Mouse (Mus musculus) kidney, embryonic 15.5 days (tissue): ENCODE measurements around the gene Rbfox1. TPM values are rescaled to one million over a fixed set of nuclear protein-coding genes. Genes with fewer than 3 reads are reported as not detected.
A peak's percentile ranks its signal among the peaks of the same experiment; 100 is the strongest.

ENCODE experiments used
- ATAC-seq: fragments of 200-750 bp; cut with Nextera tagmentation; replicated peaks from 2 replicates; pipeline ENCODE4 v1.8.0; 2017; ENCODE audit warnings: moderate TSS enrichment; ENCODE audit not compliant: low FRiP score
- H3K27ac ChIP-seq: fragments of 300-500 bp; sonication (generic); 2 replicates; pipeline ENCODE4 v1.5.1; 2015; ENCODE audit warnings: mild to moderate bottlenecking, inconsistent platforms
- H3K27me3 ChIP-seq: fragments of 300-500 bp; sonication (generic); 2 replicates; pipeline ENCODE4 v1.6.1; 2015; ENCODE audit warnings: inconsistent platforms
- H3K36me3 ChIP-seq: fragments of 300-500 bp; sonication (generic); 2 replicates; pipeline ENCODE4 v1.6.1; 2015; ENCODE audit warnings: inconsistent platforms
- H3K4me1 ChIP-seq: fragments of 300-500 bp; sonication (generic); 2 replicates; pipeline ENCODE4 v1.6.1; 2015; ENCODE audit warnings: inconsistent platforms
- H3K4me2 ChIP-seq: fragments of 300-500 bp; sonication (generic); 2 replicates; pipeline ENCODE4 v1.6.1; 2015; ENCODE audit warnings: moderate library complexity, mild to moderate bottlenecking, inconsistent platforms
- H3K4me3 ChIP-seq: fragments of 300-500 bp; sonication (generic); replicated peaks from 2 replicates; pipeline ENCODE4 v1.5.1; 2015; ENCODE audit warnings: mild to moderate bottlenecking, inconsistent platforms
- H3K9ac ChIP-seq: fragments of 300-500 bp; sonication (generic); 2 replicates; pipeline ENCODE4 v1.6.1; 2015; ENCODE audit warnings: mild to moderate bottlenecking, inconsistent platforms
- H3K9me3 ChIP-seq: fragments of 300-500 bp; sonication (generic); replicated peaks from 2 replicates; pipeline ENCODE4 v1.6.1; 2016; ENCODE audit warnings: inconsistent platforms
- WGBS: fragments of 180-500 bp; shearing (Covaris S2); methylation state at CpG from one replicate; pipeline ENCODE4 v1.1.7; 2015; ENCODE audit warnings: mixed read lengths; 5-methylcytosine and 5-hydroxymethylcytosine counted together
- polyA plus RNA-seq: library from polyadenylated mRNA; unstranded; fragments of >200 nt; fragmentation: Nextera tagmentation; extraction: Ambion mirVana; gene quantifications from 2 replicates; pipeline ENCODE4 v1.2.1, GENCODE M21; 2015

Rbfox1 gene
- polyA plus RNA-seq, 1 experiment from 2014 or later: 6.7 TPM

- H3K9ac ChIP-seq: no peak overlapping the region
- no peak overlapping the region for H3K27ac ChIP-seq
- ATAC-seq: no peak
- H3K4me2 ChIP-seq: no peak overlapping the region
- no peak overlapping the region for H3K4me3 ChIP-seq
- H3K36me3 ChIP-seq: no peaks in the 10 kb centered on the region
- H3K27me3 ChIP-seq: no peaks in the 10 kb centered on the region
- 0 out of 2 replicates have a peak, but pooled peaks cover 2% of the 10 kb centered on the region for H3K4me1 ChIP-seq
- 61% methylated on average over 3 of the region's 3 CpGs for WGBS
- no peaks in the 10 kb centered on the region for H3K9me3 ChIP-seq
These were observed 1489.0 kb downstream of the Rbfox1 start for GRCm38 (mm10) chr16:7374146-7374545.

- Histone ChIP-seq H3K4me2 (no peak overlapping the region), H3K9me3 (no peaks in the 10 kb centered on the region), H3K36me3 (no peaks in the 10 kb centered on the region), H3K27me3 (no peaks in the 10 kb centered on the region), H3K9ac (no peak overlapping the region), H3K4me3 (no peak overlapping the region), H3K4me1 (0 out of 2 replicates have a peak, but pooled peaks cover 2% of the 10 kb centered on the region), H3K27ac (no peak overlapping the region)
- no peak for ATAC-seq
- 43% methylated on average over 2 of the region's 2 CpGs for WGBS
These were observed 1489.5 kb downstream of the Rbfox1 start for GRCm38 (mm10) chr16:7374674-7375073.

DNA sequence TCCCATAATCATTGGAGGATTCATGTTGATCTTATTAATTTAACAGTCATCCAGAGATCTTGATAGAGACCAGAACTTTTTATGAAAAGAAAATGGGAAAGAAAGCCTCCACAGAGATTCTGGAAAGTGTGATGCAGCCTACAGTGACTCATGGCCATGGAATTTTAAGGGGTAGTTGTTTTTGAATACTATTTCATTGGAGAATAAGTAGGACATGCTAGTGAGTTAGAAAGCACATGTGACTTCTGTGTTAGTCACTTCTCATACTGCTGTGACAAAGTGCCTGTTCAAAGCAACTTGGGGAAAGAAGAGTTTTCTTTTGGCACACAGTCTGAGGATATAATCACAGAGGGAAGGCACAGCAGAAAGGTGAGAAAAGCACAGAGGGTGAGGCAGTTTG lies 1510.9 kb downstream of the Rbfox1 start:
- ATAC-seq: no peak
- no peaks in the 10 kb centered on the region for H3K36me3 ChIP-seq
- no peaks in the 10 kb centered on the region for H3K27me3 ChIP-seq
- H3K4me1 ChIP-seq: no peaks in the 10 kb centered on the region
- H3K9me3 ChIP-seq: no peaks in the 10 kb centered on the region
- no peak overlapping the region for H3K4me2 ChIP-seq
- H3K4me3 ChIP-seq: no peak overlapping the region
- no peak overlapping the region for H3K27ac ChIP-seq
- no peak overlapping the region for H3K9ac ChIP-seq

- no peaks in the 10 kb centered on the region for H3K36me3 ChIP-seq
- 52% methylated on average over 6 of the region's 6 CpGs for WGBS
These were observed 1519.8 kb downstream of the Rbfox1 start for GRCm38 (mm10) chr16:7404766-7405492.

DNA sequence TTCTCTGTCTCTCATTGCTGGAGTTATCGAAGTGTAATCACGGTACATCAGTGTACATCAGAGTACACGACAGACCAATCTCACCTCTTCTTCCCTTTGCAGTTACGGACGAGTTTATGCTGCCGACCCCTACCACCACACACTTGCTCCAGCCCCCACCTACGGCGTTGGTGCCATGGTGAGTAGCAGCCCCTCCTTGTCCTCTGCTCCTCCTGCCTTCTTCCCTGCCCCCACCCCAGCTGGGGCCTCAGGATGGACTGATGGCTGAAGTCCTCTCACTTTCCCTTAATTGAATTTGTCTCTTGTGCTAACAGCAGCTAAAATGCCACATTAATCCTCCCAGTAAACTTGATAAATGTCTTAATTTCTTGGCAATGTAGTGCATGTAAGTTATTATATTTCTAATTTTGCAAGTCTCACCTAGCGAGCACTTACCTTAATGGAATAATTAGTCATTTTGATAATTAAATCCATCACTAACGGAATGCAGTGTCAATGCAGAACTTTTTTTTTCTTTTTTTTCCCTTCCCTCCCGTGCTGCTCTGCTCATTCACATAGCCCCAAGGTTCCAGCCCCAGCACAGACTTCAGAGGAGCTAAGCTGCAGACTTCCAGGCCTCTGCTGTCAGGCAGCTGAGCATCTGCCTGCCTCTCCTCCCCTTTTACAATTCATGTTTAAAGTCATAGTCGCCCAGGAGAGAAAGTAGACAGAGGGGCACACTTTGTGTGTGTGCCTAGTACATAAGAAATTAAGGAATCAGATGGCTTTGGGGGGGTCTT lies 1522.9 kb downstream of the Rbfox1 start:
- Histone ChIP-seq H3K4me3 (no peak overlapping the region), H3K9ac (no peak overlapping the region), H3K27ac (no peak overlapping the region), H3K4me2 (no peak overlapping the region), H3K4me1 (no peaks in the 10 kb centered on the region), H3K36me3 (no peaks in the 10 kb centered on the region), H3K9me3 (no peaks in the 10 kb centered on the region), H3K27me3 (no peaks in the 10 kb centered on the region)
- peak; percentile 70 for ATAC-seq
- WGBS: 42% methylated on average over 12 of the region's 12 CpGs

More at GRCm38 (mm10) chr16:7404766-7405492, 1519.8 kb downstream of the Rbfox1 start:
- H3K4me2 ChIP-seq: no peak overlapping the region
- no peak overlapping the region for H3K27ac ChIP-seq
- H3K4me3 ChIP-seq: no peak overlapping the region
- H3K4me1 ChIP-seq: no peaks in the 10 kb centered on the region
- no peaks in the 10 kb centered on the region for H3K9me3 ChIP-seq
- ATAC-seq: no peak
- no peak overlapping the region for H3K9ac ChIP-seq
- H3K27me3 ChIP-seq: no peaks in the 10 kb centered on the region

DNA sequence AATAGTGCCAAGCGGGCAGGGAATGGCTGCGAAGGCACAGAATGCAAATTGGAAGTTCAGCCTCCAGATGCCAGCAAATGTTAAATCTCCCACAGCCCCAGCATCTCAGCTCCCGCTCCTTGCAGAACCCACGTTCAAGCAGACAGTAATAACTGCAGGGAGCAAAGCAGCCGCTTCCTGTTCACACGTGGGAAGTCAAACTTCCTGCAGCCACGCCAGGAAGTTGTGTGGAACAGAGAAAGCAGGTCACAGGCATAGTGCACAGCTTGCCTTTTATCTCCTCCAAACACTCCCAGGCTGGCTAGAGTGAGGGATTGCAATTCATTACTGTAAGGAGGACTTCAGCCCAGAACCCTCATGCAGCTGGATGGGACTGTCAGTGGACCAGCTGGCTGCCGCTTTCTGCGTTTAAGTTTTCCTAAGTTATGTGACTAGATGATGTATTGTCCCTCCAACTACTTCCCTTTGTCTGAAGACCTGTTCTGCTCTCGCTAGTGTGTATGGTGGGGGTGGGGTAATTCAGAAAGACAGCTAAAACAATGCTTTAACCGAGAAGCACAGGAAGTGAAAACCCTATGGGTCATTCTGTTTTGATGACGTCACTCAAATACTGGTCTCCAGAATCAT lies 1534.6 kb downstream of the Rbfox1 start:
- peak; percentile 83 for ATAC-seq
- no peak overlapping the region for H3K9ac ChIP-seq
- peak overlapping the region; percentile 80 for H3K27ac ChIP-seq
- H3K4me1 ChIP-seq: peaks cover 10% of the 10 kb centered on the region
- peak overlapping the region; percentile 51 for H3K4me2 ChIP-seq
- H3K36me3 ChIP-seq: no peaks in the 10 kb centered on the region
- H3K27me3 ChIP-seq: no peaks in the 10 kb centered on the region
- H3K4me3 ChIP-seq: peak overlapping the region; percentile 22
- no peaks in the 10 kb centered on the region for H3K9me3 ChIP-seq
- WGBS: 12% methylated on average over 12 of the region's 12 CpGs

DNA sequence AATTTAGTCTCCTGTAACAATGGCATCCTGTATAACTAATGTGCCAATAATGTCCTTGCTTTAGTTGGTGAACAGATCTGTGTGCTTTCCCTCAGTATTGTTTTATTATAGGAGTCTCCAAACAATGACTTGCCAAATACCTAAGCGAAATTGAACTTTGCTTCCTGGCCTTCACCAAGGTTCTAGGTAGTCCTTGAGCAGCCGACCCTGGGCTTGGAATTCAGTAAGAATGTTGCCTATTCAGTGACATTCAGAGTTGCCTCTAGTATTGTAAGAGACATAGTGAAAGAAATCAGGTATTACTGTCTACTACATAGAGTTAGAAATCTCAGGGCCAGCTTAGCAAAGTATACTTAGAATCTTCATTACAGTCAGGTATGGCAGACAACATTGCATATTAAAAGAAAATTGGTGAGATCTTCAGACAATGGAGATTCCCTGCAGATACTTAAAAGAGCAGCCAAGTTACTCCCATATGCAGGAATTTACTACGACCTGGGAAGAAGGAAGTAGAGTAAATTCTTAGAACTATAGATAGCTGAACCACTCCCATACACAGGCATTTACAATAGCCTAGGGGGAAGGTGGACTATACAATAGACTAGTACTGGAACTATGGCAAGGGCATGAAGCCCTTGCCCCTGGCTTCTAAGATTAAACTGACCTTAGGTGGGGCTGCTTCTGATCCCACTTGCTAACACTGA lies 1540.4 kb downstream of the Rbfox1 start:
- WGBS: 81% methylated on average over 3 of the region's 3 CpGs
- Histone ChIP-seq H3K36me3 (no peaks in the 10 kb centered on the region), H3K9ac (no peak overlapping the region), H3K27me3 (no peaks in the 10 kb centered on the region), H3K4me3 (no peak overlapping the region), H3K4me2 (no peak overlapping the region), H3K4me1 (no peaks in the 10 kb centered on the region), H3K27ac (no peak overlapping the region), H3K9me3 (no peaks in the 10 kb centered on the region)
- ATAC-seq: no peak

DNA sequence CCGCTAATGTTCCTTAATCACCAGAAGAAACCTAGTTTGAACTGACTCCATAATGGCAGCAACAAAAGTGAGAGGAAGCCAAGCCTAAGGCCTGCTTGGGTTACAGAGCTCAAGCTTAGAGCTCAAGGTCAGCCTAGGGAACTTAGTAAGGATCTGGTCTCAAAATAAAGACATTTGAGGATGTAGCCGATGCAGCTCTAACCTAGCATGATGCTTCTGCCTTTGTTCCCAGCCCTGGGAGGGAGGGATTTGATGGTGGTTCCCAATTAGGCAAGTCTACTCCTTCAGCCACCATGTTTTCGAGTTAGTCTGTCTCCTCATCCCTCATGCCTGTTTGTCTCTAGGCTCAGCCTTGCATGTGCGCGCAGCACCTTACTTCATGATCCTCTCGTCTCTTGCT lies 1548.1 kb downstream of the Rbfox1 start:
- no peak for ATAC-seq
- H3K4me2 ChIP-seq: no peak overlapping the region
- 95% methylated on average over 6 of the region's 6 CpGs for WGBS
- no peaks in the 10 kb centered on the region for H3K4me1 ChIP-seq
- H3K27me3 ChIP-seq: no peaks in the 10 kb centered on the region
- H3K4me3 ChIP-seq: no peak overlapping the region
- no peaks in the 10 kb centered on the region for H3K36me3 ChIP-seq
- H3K9me3 ChIP-seq: no peaks in the 10 kb centered on the region
- no peak overlapping the region for H3K27ac ChIP-seq
- H3K9ac ChIP-seq: no peak overlapping the region

DNA sequence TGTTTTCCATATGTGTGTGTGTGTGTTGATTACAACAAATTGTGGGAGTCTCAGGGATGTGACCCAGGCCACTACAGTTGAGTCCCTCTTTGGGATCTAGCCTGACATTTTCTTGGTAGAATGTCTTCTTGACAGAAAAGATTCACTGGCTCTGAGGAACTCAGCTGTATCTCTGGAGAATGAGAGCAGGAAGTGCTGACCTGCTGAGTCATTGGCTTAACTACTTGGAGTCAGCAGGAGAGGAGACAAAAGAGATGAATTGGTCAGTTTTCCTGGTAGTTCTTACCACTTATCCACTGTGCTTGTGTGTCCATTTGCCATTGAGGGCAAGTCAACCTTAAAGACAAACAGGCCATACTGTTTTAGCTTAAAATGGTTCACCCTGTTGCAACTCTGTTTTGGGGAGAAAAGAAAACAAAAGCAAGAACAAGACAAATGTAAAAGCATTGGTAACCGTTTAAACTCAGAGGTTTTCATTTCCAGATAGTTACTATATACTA lies 1561.7 kb downstream of the Rbfox1 start:
- Histone ChIP-seq H3K4me2 (no peak overlapping the region), H3K36me3 (no peaks in the 10 kb centered on the region), H3K27ac (no peak overlapping the region), H3K9ac (no peak overlapping the region), H3K4me3 (no peak overlapping the region), H3K4me1 (0 out of 2 replicates have a peak, but pooled peaks cover 10% of the 10 kb centered on the region), H3K27me3 (no peaks in the 10 kb centered on the region), H3K9me3 (no peaks in the 10 kb centered on the region)
- 82% methylated on average over 1 of the region's 1 CpGs for WGBS
- no peak for ATAC-seq

DNA sequence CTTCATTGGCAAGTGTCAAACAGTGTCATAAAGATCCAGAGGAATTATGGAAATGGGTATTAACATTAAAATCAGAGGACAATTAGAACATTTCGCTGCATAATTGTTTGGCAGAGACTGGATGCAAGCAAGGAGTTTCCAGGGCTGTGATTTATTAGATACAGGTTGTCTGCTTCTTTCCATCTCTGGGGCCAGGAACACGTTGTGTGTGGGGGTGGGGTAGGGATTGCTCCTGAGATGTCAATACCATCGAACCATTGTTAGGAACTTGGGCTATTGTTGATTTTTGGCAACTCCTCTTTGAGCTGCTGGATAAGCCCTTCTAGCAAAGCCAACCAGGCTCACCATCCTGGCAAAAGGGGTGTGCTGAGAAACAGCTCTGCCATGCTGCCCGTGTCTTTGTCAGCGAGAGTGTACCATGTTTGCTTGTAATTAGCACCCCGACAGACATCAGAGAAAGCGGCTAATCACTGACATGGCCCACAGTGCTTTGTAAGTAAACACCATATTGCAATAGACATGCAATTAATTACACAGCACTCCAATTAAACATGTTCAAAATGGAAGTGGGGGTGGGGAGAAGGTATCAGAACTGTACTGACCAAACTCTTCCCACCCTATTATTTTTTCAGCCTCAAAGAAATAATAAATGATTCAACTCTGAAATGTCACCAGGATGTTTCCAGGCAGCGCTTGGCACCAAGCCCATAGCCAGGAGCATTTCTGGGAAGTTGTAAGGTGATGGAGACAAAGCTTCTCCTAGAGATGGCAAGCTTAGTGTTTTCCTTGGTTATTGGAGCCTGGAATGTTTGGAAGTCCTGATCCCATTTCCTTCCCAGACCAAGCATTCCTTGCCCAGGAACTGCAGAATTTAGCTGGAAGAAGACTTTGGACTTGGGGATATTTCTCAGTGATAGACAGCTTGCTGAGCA lies 1562.8 kb downstream of the Rbfox1 start:
- H3K36me3 ChIP-seq: no peaks in the 10 kb centered on the region
- no peak overlapping the region for H3K4me3 ChIP-seq
- H3K9me3 ChIP-seq: no peaks in the 10 kb centered on the region
- H3K4me2 ChIP-seq: no peak overlapping the region
- H3K27ac ChIP-seq: no peak overlapping the region
- no peak overlapping the region for H3K9ac ChIP-seq
- H3K4me1 ChIP-seq: 0 out of 2 replicates have a peak, but pooled peaks cover 10% of the 10 kb centered on the region
- no peaks in the 10 kb centered on the region for H3K27me3 ChIP-seq
- no peak for ATAC-seq
- WGBS: 51% methylated on average over 8 of the region's 8 CpGs

DNA sequence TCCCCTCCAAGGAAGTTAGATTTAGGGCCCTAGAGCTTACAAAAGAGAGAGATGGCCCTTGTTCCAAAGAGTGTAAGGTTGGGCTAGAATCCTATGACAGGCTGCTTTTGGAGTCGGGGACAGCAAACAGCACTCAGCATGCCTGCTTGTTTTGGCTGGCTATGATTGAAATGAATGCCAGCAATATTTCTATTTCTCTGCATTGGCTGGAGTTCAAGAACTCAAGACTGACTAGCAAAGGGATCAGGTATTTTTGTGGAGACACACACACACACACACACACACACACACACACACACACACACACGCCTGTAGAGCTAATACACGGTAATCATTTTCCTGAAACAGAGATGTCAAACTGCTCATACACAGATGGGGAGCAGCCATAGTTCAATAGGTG lies 1566.0 kb downstream of the Rbfox1 start:
- ATAC-seq: no peak
- Histone ChIP-seq H3K4me2 (no peak overlapping the region), H3K27me3 (no peaks in the 10 kb centered on the region), H3K27ac (no peak overlapping the region), H3K4me3 (no peak overlapping the region), H3K9me3 (no peaks in the 10 kb centered on the region), H3K36me3 (no peaks in the 10 kb centered on the region), H3K4me1 (0 out of 2 replicates have a peak, but pooled peaks cover 10% of the 10 kb centered on the region), H3K9ac (no peak overlapping the region)
- WGBS: 84% methylated on average over 3 of the region's 3 CpGs
